Mouse (Mus musculus) erythroblast, embryonic 14.5 days (primary cell): ENCODE measurements around the gene Gm20547.

ENCODE experiments used
- GATA1 ChIP-seq: IDR thresholded peaks from 2 replicates; pipeline ENCODE4 v1.6.1; 2012; ENCODE audit warnings: low read length, inconsistent platforms, mixed read lengths
- TAL1 ChIP-seq: IDR thresholded peaks from 3 replicates; pipeline ENCODE4 v1.6.1; 2012; ENCODE audit warnings: low read length, inconsistent platforms, mixed read lengths

- TF ChIP-seq TAL1 (no peak), GATA1 (no peak)
Observed at GRCm38 (mm10) chr17:34838785-34839184, 43.1 kb downstream of the Gm20547 start.
